Mouse (Mus musculus) embryonic facial prominence, embryonic 14.5 days (tissue): Measurements from ENCODE around the gene Elmod2. TPM values are rescaled to one million over a fixed set of nuclear protein-coding genes. Genes with fewer than 3 reads are reported as not detected.
"Not testable (repeated sequence)": the region's sequence is repeated elsewhere in the genome, so short reads cannot be mapped to it uniquely, and the experiment has no call there.

Experiments
- ATAC-seq: fragments of 200-750 bp; cut with Nextera tagmentation; 2 replicates; pipeline ENCODE4 v1.8.0; 2017; ENCODE audit warnings: low read depth, moderate number of reproducible peaks, moderate TSS enrichment
- DNase-seq: peaks from one replicate; pipeline ENCODE4 v3.0.0-alpha.2; 2015; ENCODE audit warnings: low spot score
- H3K27ac ChIP-seq: fragments of 300-500 bp; sonication (generic); replicated peaks from 2 replicates; pipeline ENCODE4 v1.5.1; 2014; ENCODE audit warnings: low read depth, mild to moderate bottlenecking, low read length, moderate library complexity
- H3K27me3 ChIP-seq: fragments of 300-500 bp; sonication (generic); replicated peaks from 2 replicates; pipeline ENCODE4 v1.6.1; 2014; ENCODE audit warnings: low read length; ENCODE audit not compliant: control insufficient read depth, insufficient read depth
- H3K36me3 ChIP-seq: fragments of 300-500 bp; sonication (generic); 2 replicates; pipeline ENCODE4 v1.6.1; 2014; ENCODE audit warnings: low read length, mixed read lengths; ENCODE audit not compliant: control insufficient read depth, insufficient read depth
- H3K4me1 ChIP-seq: fragments of 300-500 bp; sonication (generic); 2 replicates; pipeline ENCODE4 v1.6.1; 2014; ENCODE audit warnings: antibody characterized with exemption, low read length; ENCODE audit not compliant: control insufficient read depth, insufficient read depth
- H3K4me2 ChIP-seq: fragments of 300-500 bp; sonication (generic); 2 replicates; pipeline ENCODE4 v1.6.1; 2014; ENCODE audit warnings: low read depth, mild to moderate bottlenecking, low read length, moderate library complexity, mixed read lengths
- H3K4me3 ChIP-seq: fragments of 300-500 bp; sonication (generic); 2 replicates; pipeline ENCODE4 v1.5.1; 2014; ENCODE audit warnings: low read depth, mild to moderate bottlenecking, low read length
- H3K9ac ChIP-seq: fragments of 300-500 bp; sonication (generic); 2 replicates; pipeline ENCODE4 v1.6.1; 2014; ENCODE audit warnings: low read depth, mild to moderate bottlenecking, low read length, moderate library complexity, mixed read lengths
- H3K9me3 ChIP-seq: fragments of 300-500 bp; sonication (generic); 2 replicates; pipeline ENCODE4 v1.6.1; 2016; ENCODE audit warnings: low read length; ENCODE audit not compliant: control insufficient read depth
- WGBS: fragments of 180-500 bp; shearing (Covaris S2); extraction: QIAGEN DNeasy Blood & Tissue Kit; methylation state at CpG from one replicate; pipeline ENCODE4 v1.1.7; 2014; 5-methylcytosine and 5-hydroxymethylcytosine counted together
- polyA plus RNA-seq: library from polyadenylated mRNA; unstranded; fragments of >200 nt; fragmentation: Nextera tagmentation; extraction: Ambion mirVana; gene quantifications from 2 replicates; pipeline ENCODE4 v1.2.1, GENCODE M21; 2014

Elmod2 gene
- polyA plus RNA-seq, 1 experiment from 2014 or later: 16.7 TPM

DNA sequence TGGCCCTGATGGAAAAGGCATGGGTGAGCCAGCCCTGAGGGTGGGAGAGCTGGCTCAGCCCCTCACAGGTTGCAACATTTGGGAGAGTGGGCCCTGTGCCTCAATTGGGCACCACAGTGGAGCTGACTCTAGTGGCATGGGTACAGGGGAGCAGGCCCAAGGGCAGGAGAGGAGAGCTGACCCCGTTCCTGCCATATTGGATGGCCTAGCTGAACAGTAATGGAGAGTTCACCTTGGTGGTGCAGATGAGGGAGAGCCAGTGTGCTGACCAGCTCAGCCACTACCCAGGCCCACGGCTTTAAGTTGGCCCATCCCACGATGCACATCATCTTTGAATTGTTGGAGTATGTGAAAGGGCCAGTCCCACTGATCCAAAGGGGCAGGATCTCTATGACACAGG, 9.8 kb upstream of the Elmod2 start:
- Histone ChIP-seq H3K9ac (no peak overlapping the region), H3K27ac (no peak overlapping the region), H3K9me3 (no peaks in the 10 kb centered on the region), H3K27me3 (no peaks in the 10 kb centered on the region), H3K36me3 (no peaks in the 10 kb centered on the region), H3K4me3 (no peak overlapping the region), H3K4me1 (no peaks in the 10 kb centered on the region), H3K4me2 (no peak overlapping the region)
- ATAC-seq (no peak), DNase-seq (no peak)
- 84% methylated on average over 3 of the region's 3 CpGs for WGBS

DNA sequence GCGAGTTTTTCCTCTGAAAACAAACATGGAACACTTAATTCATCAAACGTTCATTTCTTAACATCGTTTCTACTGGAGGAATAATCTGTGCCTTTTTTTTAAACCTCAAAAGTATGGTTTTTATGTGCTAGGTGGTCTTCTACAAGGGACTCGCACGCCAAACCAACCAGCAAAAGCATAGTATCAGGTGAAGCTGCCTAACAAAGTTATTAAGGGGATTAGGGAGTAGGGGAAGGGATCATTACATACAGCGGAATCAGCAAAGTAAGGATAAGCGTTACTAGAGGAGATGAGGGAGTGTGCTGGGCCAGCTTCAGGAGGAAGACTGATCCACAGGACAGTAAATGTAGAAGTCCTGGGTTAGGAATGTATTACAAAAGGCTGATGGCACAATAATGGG, 578 bp upstream of the Elmod2 start:
- Histone ChIP-seq H3K27ac (no peak overlapping the region), H3K36me3 (peaks cover 9% of the 10 kb centered on the region; the same call in 1 of the 2 replicates), H3K4me1 (peaks cover 4% of the 10 kb centered on the region; the same call in 1 of the 2 replicates), H3K9me3 (no peaks in the 10 kb centered on the region), H3K4me2 (peak overlapping the region; percentile 62), H3K27me3 (no peaks in the 10 kb centered on the region), H3K4me3 (peak overlapping the region; percentile 91), H3K9ac (no peak overlapping the region; the same call in 1 of the 2 replicates)
- no peak for ATAC-seq
- no peak for DNase-seq
- WGBS: 6% methylated on average over 7 of the region's 7 CpGs

- Histone ChIP-seq H3K27ac (no peak overlapping the region), H3K4me3 (peak overlapping the region; percentile 91), H3K36me3 (peaks cover 20% of the 10 kb centered on the region; the same call in 1 of the 2 replicates), H3K4me1 (peaks cover 4% of the 10 kb centered on the region; the same call in 1 of the 2 replicates), H3K9ac (peak overlapping the region; percentile 85), H3K4me2 (peak overlapping the region; percentile 92), H3K9me3 (no peaks in the 10 kb centered on the region), H3K27me3 (no peaks in the 10 kb centered on the region)
- ATAC-seq (no peak), DNase-seq (peak; percentile 65)
- WGBS: 11% methylated on average over 7 of the region's 7 CpGs
Measured at GRCm38 (mm10) chr8:83331567-83331898, 753 bp downstream of the Elmod2 start.

DNA sequence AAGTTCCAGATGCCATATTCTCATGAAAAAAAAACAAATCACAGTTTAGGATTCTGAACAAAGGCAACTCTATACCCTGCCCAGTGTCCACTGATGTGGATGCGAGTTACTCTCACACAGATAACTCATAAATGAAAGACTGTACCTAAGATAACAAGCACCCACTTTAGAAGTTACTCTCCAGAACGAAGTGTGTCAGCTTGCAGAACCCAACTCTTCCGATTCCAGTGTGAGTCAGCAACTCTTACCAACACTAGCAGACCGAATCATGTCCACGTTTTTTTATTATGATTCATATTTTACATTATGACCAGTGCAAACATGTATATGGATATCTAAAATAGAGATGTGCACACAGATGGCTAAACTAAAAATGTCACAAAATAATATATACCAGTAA, 4.4 kb downstream of the Elmod2 start:
- ATAC-seq (no peak), DNase-seq (no peak)
- WGBS: 87% methylated on average over 5 of the region's 5 CpGs

GRCm38 (mm10) chr8:83323056-83323455, 9.2 kb downstream of the Elmod2 start:
- DNase-seq (no peak), ATAC-seq (no peak)
- Histone ChIP-seq H3K4me3 (no peak overlapping the region), H3K27me3 (no peaks in the 10 kb centered on the region), H3K4me1 (no peaks in the 10 kb centered on the region), H3K27ac (no peak overlapping the region), H3K9ac (no peak overlapping the region), H3K4me2 (no peak overlapping the region), H3K36me3 (peaks cover 53% of the 10 kb centered on the region), H3K9me3 (no peaks in the 10 kb centered on the region)
- 84% methylated on average over 2 of the region's 2 CpGs for WGBS

More for the DNA sequence above, 4.4 kb downstream of the Elmod2 start:
- Histone ChIP-seq H3K9me3 (no peaks in the 10 kb centered on the region), H3K4me2 (no peak overlapping the region), H3K4me1 (peaks cover 4% of the 10 kb centered on the region; the same call in 1 of the 2 replicates), H3K27me3 (no peaks in the 10 kb centered on the region), H3K36me3 (peaks cover 26% of the 10 kb centered on the region; the same call in 1 of the 2 replicates), H3K4me3 (no peak overlapping the region), H3K9ac (no peak overlapping the region), H3K27ac (no peak overlapping the region)

DNA sequence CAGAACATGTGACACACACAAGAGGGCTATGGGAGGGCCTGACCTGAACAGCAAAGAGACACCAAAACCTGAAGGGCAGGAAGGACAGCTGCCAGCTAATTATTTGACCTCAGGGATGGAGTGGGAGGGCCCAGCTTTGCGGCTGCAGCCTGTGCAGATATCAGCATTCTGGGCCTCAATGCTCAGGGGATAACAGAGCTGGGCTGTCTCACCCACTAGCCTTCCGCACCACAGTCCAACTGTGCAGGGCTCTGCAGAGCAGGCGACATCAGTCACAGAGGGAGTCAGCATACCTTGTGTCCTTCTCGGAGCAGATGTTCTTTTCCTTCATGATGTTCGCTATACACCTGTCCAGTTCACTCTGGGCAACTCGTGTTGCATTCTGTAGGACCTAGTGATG, 9.9 kb downstream of the Elmod2 start:
- Histone ChIP-seq H3K4me1 (no peaks in the 10 kb centered on the region), H3K9ac (no peak overlapping the region), H3K27ac (no peak overlapping the region), H3K4me3 (no peak overlapping the region), H3K27me3 (no peaks in the 10 kb centered on the region), H3K9me3 (no peaks in the 10 kb centered on the region), H3K36me3 (peaks cover 52% of the 10 kb centered on the region), H3K4me2 (no peak overlapping the region)
- 89% methylated on average over 6 of the region's 6 CpGs for WGBS
- DNase-seq (no peak), ATAC-seq (no peak)

DNA sequence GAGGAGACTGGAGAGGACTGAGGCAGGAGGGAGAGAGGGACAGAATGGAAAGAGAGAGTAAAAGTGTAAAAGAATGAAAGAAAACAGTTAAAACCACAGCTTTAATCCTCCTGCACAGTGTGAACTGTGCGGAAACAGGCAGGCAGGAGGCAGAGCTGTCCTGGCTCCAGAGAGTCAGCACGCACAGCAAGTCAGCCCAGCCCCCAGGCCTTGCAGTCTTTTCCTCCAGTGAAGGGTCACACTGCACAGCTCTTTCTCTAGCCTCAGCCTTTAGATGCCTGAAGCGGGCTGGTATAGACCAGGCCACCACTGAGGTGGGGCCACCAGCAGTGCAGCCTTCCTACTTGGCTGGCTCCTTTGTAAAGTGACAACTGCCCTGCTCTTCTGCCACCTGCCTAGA, 11.7 kb downstream of the Elmod2 start:
- no peak for ATAC-seq
- Histone ChIP-seq H3K9ac (no peak overlapping the region), H3K36me3 (peaks cover 59% of the 10 kb centered on the region), H3K27me3 (no peaks in the 10 kb centered on the region), H3K4me3 (no peak overlapping the region), H3K9me3 (no peaks in the 10 kb centered on the region), H3K4me1 (no peaks in the 10 kb centered on the region), H3K4me2 (no peak overlapping the region), H3K27ac (no peak overlapping the region)
- DNase-seq: no peak
- WGBS: 39% methylated on average over 3 of the region's 3 CpGs

GRCm38 (mm10) chr8:83315691-83316090, 16.6 kb downstream of the Elmod2 start:
- H3K27ac ChIP-seq: 0 out of 2 replicates have a peak overlapping the region, but pooled peaks have one; percentile 10
- 52% methylated on average over 2 of the region's 2 CpGs for WGBS
- no peaks in the 10 kb centered on the region for H3K27me3 ChIP-seq
- no peak overlapping the region for H3K4me2 ChIP-seq
- no peaks in the 10 kb centered on the region for H3K4me1 ChIP-seq
- H3K4me3 ChIP-seq: no peak overlapping the region
- peaks cover 44% of the 10 kb centered on the region for H3K36me3 ChIP-seq
- H3K9me3 ChIP-seq: no peaks in the 10 kb centered on the region
- ATAC-seq (no peak), DNase-seq (no peak)
- H3K9ac ChIP-seq: no peak overlapping the region

DNA sequence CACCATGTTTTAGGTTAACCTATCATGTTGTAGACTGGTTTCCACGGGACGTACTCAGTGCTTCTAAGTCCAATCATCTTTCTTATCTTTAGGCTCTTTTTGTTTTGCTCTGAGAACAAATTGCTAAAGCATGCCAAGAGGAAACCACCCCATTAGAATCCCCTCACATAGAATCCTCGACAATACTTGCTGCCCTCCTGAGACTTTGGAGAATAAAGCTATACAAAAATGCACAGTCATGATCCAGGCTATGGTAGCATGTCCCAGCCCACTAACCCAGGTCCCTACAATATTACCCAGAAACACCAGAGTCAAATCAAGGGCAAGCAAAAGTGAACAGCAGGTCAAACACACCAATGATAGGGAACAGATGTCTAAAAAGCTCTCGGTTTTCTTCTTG, 17.2 kb downstream of the Elmod2 start:
- H3K27me3 ChIP-seq, H3K9ac ChIP-seq, H3K4me3 ChIP-seq, H3K4me2 ChIP-seq, DNase-seq, H3K4me1 ChIP-seq, H3K27ac ChIP-seq, H3K9me3 ChIP-seq, ATAC-seq: not testable (repeated sequence)
- H3K36me3 ChIP-seq: peaks cover 40% of the 10 kb centered on the region
- 53% methylated on average over 4 of the region's 4 CpGs for WGBS
